Mouse (Mus musculus) brain, embryonic 14.5 days (tissue): ENCODE results near the gene Ptpn14.

ENCODE experiments used
- CTCF ChIP-seq: fragments of 200-500 bp; IDR thresholded peaks from 2 replicates; pipeline ENCODE4 v1.5.1; 2012; ENCODE audit warnings: inconsistent platforms, mild to moderate bottlenecking, moderate library complexity, borderline replicate concordance; ENCODE audit not compliant: insufficient read depth, insufficient read length; ENCODE audit errors: extremely low read depth
- POLR2A ChIP-seq: fragments of 200-500 bp; IDR thresholded peaks from 2 replicates; pipeline ENCODE4 v1.6.1; 2012; ENCODE audit warnings: mild to moderate bottlenecking, inconsistent platforms, borderline replicate concordance; ENCODE audit not compliant: poor library complexity, insufficient read depth, insufficient read length, severe bottlenecking; ENCODE audit errors: extremely low read depth

DNA sequence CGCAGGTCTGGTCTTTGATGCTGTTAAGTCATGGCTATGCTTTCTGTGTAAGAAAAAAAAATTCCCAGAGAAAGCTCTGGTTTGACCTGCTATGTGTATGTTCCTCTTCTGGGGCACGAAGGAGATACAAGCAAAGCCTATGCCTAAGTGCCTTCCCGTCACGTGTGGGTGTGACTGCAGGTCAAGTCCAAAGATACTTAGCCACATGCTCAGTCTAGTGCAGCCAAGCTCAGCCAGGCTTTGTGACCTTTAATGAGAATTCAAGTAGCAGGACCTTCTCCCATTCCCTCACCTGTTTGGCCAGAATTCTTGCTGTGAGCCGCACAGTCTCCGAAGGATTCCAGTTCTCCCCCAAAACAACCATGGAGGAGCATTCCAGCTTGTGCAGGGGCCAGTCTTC is 171.5 kb downstream of the Ptpn14 start:
- TF ChIP-seq CTCF = no peak
- no peak for TF ChIP-seq POLR2A
